Mouse (Mus musculus): ENCODE data around the gene Map4k1.

DNA sequence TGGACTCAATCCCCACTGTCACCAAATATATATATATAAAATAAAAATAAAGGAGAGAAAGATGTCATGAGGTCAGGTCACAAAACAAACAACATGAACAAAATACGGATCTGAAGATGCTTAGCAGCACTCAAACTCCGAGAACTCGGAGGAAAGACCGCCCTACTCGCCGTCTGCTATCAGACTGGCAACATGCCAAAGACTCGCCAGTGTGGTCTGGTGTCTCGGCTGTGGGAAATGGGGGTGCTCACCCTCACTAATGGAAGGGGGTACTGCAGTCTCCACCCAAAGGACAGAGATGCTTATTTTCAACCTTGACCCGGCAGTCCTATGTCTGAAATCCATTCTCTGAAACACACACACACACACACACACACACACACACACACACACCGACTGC, 49.8 kb downstream of the Map4k1 start:
- TF ChIP-seq CTCF (conservative IDR thresholded peaks at IDR 0.05; ENCODE audit: insufficient read depth, insufficient read length, low read depth, low read length), result no peak
- no peak for TF ChIP-seq POLR2A (IDR thresholded peaks at IDR 0.05; ENCODE audit: low read depth, low read length)

Measured in kidney, adult 2 months (tissue).